Mouse (Mus musculus) monocyte, adult 59 days (primary cell): Measurements from ENCODE around the gene Lhx9. TPM values are rescaled to one million over a fixed set of nuclear protein-coding genes. Genes with fewer than 3 reads are reported as not detected.

ENCODE experiments used
- total RNA-seq, 2 experiments: library from RNA; stranded (reverse); gene quantifications; one replicate each; pipeline ENCODE4 v1.2.4; 2023

Gene Lhx9
- under 1 TPM; 0.13 to 0.24 TPM for total RNA-seq

DNA sequence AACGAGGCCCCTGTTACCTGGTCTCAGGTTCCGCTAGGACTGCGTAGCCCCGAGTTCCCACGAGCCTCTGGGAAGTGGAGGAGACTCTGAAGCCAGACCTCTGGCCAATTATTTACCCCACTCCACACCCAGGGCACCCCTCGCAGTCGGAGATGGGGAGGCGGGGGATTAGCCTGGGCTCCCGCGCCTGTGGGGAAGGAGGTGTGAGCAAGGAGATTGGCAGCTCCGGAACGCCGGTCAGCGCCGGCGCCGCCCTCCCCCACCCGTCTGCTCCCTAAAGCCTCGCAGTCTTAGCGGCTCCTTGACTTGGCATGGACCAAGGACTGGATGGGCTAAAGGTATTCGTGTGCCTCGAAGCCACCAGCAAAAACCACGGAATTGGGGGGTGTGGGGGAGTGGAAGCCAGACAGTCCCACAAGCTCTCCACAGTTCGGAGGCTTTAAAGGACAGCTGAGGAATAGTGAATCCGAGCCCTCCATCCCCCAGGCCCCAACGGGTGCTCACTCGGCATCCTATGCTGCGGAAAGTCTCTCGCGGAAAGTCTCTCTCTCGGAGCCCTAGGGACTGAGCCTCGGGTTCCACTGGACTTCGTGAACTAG, at the start of gene Lhx9:
Lhx9 (minus strand) TSS at position 67 of the 599 bp plus-strand sequence.

DNA sequence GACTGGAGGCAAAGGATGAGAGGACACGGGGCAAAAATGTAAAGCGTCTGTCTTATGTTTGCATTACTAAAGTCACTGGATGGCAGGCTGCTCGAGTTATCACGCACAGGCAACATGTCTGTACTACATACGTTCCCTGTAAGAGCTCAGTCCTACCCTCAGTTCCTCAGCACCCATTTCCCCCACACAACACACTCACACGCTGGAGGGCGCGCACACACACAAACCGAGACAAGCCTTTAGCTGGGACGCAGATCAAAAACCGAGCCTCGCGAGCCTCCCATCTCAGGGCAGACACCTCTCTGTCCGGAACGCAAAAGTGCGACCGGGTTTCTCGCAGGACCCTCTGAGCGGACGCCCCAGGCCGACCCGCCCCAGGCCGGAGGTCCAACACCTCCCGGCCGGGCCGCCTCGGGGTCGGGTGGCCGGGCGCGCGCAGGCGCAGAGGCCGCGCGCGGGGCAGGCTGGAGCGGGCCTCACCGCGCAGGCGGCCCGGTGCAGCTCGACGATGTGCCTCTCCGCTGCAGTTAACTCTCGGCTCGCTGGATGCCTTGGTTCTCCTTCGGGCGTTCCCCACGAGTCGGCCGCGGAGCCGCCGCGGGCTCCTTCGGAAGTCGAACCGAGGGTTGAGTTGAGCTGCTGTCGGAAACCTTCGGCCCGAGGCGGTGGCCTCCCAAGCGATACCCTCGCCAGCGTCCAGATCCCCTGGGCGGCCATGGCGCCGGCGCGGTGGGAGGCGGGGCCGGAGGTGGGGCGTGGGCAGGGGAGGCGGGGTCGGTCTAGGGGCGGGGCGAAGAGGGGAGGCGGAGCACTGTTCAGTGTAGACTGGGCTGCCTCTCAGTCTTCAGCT, 7.9 kb upstream of the Lhx9 start, which contains the start of gene 2310009B15Rik:
2310009B15Rik (minus strand) TSS at position 752 of the 850 bp plus-strand sequence.

Other genes with a start within 250 kb of the Lhx9 start
- gene Nek7, start 228.4 kb downstream of the Lhx9 start, total RNA-seq, result 10 to 100 TPM; 62.6 to 63.1 TPM
- 10 to 100 TPM; 13.6 to 14.6 TPM for gene 2310009B15Rik, start 8.3 kb upstream of the Lhx9 start, total RNA-seq
- gene Dennd1b, start 114.9 kb upstream of the Lhx9 start, total RNA-seq, result 10 to 100 TPM; 38.3 to 46.8 TPM